Mouse (Mus musculus): ENCODE data around the gene Dnah17. TPM values are rescaled to one million over a fixed set of nuclear protein-coding genes. Genes with fewer than 3 reads are reported as not detected.
A peak's percentile ranks its signal among the peaks of the same experiment; 100 is the strongest.

Gene Dnah17
- total RNA-seq (2021) (under 1 TPM; 0.03 to 0.12 TPM), polyA plus RNA-seq (2012; rRNA removed) (under 0.01 and 0.12 TPM in 2 replicates)
- long read RNA-seq: 0 reads

DNA sequence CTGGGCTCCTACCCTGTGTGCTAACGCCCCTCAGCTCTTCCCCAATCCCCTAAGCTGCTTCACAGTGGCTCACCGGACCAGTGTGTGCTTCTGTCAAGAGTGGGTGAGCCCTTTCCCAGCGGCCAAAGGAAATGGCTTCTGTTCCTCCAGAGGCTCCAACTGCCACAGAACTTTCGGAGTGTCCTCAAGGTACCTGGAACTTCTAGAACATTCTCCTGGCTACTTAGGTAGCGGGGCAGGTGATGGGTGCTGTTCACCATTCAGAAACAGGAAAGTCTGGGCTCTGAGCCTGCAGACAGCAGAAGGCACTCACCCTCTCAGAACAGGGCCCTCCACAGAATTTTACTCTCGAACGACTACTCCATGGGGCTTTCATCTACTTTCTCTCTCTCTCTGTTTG, at the start of gene Dnah17:
Gene Dnah17 (minus strand): TSS at position 101 of the 400 bp plus-strand sequence.
- no peak for DNase-seq

DNA sequence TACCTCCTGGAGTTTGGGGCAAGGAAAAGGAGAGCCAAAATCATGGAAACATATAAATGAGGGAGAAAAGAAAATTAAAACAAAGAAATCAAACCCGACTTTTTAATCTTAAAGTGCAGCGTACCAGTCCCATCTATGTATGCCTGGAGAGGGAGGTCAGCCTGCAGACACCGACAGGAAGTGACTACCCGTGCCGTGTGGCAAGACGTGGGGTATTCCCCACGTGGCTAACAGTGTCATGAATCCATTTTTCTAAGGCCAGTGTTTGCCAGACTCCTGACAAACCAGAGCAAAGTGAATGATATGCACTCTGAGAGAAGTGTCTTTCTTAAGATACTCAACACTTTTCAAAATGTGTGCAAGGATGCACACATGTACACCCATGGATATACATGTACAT, 49.8 kb upstream of the Dnah17 start:
- no peak for DNase-seq

DNA sequence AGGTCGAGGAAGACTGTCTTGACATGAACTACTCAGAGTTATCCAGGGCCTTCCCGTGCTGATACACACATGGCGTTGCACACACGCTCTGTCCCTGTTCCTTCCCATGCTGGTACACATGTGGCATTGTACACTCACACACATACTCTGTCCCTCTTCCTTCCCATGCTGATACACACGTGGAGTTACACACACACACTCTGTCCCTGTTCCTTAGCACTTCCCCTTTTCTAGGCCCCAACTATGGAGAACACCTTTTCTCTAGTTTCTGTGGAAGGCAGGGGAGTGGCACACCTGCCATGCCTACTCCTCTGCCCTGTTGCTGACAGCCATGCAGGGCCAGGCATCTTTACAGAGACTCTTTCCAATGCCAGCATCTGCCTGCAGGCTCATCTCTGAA, 47.8 kb upstream of the Dnah17 start:
- DNase-seq: no peak

DNA sequence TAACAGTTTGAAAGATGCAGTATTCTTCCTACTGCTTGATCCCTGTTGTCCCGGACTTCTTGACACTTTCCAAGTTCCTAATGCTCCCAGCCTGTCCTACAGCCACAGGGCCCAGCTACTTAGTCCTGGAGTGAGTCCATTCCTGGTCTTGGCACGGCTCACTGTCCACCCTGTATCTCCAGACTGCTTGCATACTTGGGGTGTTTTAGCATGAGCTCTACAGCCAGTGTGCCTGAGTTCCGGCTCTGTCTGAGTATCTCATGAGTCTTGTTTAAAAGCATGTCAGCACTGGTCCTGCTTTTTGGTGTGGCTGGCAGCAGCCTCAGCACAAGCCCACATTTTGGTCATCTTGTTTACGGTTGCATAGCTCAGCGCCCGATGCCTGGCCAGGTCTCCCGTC, 44.3 kb upstream of the Dnah17 start:
- DNase-seq: no peak

DNA sequence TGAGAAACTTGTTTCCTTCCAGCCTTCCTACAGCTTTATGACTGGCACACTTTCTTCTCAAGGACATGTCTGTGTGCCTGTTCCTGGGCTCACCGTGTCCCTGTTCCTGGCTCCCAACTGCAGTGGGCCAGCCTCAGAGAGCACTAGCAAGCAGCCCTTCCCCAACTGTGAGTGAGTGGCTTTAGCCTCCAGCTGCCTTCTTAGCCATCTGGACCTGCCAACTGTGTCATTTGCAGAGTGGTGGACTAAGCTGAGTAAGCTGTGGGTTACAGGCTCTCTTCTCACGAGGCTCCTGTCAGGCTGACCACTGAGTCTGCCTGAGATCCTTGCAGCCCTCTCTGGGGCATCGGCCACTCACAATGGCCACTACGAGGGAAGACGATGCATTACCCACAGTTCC, 42.3 kb upstream of the Dnah17 start:
- DNase-seq: no peak

DNA sequence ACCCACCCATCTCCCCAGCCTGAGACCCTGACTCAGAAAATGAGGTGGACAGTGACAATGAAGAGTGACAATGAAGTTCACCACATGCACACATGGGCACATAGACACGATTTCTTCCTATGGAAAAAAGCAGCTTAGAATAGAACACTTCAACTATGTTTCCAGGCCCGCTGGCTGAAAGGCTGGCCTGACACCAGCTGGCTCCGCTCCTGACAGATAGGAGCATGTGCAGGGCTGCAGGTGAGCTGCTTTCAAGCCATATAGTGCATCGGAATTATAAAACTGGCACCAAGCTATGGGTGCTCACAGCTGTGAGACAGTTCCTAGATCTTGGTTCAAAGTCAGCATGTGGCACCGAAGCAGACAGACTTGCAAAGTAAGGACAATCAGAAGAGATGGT, 39.9 kb upstream of the Dnah17 start:
- DNase-seq: no peak

DNA sequence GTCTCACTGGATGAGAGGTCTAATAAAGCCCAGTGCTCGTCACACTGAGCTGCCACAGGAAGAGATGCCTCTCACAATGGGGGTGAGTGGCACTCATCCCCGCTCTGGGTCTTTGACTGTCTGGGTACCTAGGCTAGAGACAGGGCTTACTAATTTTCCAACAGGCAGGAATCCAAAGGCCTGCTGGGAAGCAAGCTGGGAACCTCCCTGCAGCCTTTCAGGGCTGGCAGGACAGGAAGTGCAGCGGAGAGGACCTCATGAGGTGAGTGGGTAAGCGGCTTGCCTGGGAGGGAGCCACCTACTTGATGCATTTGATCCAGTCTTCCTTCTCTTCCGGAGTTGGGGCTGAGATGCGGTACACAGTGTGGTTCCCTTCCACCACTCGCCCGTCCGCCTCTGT, 38.3 kb upstream of the Dnah17 start:
- no peak for DNase-seq

DNA sequence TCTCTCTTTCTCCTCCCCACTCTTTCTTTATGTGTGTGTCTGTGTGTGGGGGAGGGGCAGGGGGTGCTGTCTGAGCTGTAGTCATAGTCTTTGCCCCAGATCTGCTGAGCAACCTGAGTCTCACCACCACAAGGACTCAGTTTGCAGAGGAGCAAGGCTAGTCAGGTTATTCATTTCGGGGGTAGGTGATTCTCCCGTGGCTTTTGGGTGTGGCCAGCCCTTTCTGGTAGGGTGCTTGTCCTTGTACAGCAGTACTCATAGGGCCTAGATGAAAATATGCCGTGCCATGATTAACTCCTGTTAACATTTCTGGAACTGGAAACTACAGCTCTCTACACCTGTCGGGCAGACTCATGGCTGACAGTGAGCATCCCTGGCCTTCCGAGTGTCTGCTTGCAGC, 36.2 kb upstream of the Dnah17 start:
- peak; percentile 61 for DNase-seq

DNA sequence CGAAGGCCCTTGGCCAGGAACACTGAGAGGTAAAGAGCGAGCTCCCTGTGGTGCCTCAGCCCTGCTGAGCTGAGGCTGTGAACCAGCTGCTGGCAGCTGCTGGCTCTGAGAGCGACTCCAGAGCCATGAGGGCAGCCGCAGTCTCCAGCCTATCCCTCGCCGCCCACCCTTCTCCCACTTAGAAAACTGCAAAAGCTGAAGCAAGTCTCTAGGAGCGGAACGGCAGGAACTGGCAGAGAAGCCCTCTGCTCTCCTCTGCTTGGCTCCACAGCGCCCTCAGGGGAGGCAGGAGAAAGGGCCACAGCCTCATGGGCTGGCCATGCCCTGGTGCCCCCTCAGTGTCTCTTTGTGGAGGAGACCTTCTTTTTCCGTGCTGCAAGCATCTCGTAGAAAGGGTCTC, 35.2 kb upstream of the Dnah17 start:
- no peak for DNase-seq

DNA sequence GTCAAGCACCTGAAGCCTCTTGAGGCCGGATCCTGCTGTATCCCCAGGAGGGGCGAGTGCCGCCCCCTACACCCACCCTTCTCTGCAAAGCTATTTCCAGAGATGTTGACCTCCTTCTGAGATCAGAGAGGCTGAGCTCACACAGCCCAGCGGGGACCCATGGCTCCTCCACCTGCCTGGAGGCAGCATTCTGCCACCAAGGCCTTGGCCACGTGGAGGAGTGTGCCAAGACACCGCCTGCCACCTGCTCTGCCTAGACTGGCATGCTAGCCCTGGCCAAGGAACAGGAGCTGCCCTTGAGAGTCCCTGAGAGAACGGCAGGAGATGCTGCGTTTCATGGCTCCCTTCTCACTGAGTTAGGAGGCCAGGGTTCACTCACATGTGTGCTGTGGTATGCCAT, 34.1 kb upstream of the Dnah17 start:
- no peak for DNase-seq

DNA sequence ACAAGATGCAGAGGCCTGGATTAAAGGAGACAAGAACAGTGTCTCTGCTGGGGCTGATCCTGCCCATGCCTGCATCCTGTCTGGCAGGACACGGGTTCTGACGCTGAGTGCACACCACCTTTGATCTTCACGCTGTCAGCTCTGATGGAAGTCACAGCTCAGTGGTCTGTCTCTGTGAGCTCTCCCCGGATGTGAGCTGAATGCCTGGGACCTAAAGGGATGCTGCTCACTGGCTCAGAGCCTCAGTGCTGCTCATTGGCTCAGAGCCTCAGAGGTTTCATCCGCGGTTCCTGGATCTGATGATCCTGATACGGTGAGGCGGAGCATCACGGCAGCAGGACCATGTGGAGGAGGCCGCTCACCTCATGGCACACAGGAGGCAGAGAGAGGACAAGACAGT, 31.8 kb upstream of the Dnah17 start:
- no peak for DNase-seq

DNA sequence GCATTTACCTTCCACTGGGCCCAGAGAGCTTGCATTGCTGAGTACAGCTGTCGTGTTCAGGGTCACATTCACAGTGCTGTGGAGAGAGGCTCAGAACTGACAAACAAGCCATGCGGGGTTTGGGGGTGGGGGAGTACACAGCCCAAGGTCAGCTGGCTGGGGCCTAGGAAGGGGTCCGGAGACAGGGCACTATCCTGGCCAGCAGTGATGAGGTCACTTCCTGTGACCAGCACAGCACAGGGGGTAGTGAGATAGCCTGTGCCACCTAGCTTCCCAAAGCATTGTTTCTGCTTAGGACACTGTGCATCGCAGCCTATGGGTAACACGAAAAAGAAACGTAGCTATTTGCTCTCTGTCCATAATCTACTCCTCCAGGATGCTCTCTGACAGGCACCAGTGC, 30.8 kb upstream of the Dnah17 start:
- DNase-seq: no peak

DNA sequence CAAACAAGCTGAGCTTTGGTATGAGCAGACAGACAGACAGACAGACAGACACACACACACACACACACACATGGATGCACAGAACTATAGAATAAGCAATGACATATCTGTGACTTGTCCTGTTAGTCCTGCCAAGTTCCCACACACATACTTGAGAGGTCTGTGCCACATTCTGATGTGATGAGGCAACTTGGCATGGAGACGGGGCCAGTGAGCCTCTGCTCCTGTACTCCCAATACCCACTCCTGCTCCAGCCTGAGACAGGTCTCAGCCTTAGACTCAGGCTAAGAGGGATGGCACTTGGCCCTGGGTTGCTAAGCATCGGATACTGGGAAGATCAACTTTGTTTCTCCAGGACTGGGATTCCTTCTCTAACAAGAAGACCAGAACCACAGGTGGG, 30.3 kb upstream of the Dnah17 start:
- peak; percentile 33 for DNase-seq

DNA sequence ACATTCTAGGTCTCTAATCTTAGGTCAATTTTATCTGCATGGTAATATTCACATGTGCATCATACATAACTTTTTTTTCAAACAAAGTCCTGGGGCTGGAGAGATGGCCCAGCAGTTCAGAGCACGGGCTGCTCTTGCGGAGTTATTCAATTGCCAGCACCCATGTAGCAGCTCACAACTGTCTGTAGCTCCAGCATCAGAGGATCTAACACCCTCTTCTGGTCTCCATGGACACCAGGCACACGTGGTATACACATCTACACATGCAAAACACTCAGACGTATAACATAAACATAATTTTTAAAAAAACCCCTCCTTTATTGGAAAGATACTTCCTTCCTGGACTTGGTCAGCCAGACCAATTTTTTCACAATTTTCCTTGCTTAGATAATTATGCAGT, 28.3 kb upstream of the Dnah17 start:
- no peak for DNase-seq

DNA sequence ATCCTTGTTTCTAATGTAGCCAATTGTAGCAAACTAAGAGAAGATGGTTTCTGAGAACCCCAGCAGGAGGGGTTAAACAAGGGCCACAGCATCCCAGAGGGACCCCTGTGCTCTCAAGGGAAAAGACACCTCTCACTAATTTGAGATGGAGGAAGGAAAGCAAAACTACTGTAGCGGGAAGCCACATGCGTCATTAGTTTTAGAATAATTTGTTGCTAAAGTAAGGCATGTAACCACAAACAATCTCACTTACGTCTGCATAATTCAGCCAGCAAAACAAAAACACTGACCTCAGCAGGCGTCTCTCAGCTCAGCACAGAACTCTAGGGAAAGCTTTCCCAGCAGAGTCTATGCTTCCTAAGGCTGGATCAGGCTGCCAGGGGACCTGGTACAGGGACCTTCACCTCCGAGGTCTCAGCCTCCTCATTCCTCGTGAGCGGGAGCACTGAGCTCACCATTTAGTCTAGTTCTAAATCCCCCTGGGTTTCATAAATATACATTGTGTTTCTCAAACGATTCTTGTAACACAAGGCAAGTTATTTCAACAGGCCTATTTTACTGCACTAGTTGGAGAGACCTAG, 26.1 kb upstream of the Dnah17 start:
- no peak for DNase-seq

DNA sequence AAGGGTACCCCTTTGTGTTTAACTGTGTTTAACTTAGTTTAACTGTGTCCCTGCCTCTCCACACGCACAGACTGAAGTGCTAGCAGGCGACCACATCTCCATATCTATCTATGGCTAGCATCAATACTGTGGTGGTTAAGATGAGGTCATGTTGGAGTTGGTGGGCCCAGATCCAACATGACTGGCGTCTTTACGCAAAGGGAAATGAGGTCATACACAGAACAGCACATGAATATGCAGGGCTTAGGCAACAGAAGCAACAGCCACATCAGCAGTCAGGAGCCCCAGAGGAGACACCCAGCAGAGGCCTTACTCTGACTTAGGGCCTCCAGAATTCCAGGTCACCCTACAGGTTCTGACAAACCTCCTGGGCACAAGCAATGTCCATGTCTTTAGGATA, 22.5 kb upstream of the Dnah17 start:
- DNase-seq: no peak

DNA sequence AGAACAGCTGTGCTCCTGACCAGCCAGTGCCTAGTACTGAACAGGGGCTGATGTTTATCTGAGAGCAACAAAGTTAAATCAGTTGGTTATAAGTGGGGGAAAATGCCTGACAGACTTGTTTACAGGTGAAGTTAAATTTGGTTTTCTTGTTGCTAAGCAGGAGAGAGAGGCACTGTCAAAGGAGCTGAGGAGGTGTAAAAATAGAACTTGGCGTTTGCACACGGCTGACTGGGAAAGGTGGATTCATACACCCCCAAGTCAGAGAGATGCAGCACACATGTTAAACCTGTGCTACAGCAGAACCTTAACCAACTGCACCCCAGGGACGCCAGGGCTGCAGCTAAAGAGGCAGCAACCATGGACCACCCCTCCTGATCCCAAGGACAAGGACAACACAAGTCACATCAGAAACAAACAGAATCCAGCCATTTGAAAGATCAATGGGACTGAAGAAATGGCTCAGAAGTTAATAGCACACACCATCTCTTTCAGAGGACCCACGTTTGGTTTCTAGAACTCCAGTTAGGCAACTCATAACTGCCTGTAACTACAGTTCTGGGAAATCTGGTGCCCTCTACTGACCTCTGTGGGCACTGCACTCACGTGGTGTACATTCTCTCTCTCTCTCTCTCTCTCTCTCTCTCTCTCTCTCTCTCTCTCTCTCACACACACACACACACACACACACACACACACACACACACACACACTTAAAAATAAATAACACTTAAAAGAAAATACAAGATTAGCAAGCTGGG, 21.2 kb upstream of the Dnah17 start:
- DNase-seq: no peak

DNA sequence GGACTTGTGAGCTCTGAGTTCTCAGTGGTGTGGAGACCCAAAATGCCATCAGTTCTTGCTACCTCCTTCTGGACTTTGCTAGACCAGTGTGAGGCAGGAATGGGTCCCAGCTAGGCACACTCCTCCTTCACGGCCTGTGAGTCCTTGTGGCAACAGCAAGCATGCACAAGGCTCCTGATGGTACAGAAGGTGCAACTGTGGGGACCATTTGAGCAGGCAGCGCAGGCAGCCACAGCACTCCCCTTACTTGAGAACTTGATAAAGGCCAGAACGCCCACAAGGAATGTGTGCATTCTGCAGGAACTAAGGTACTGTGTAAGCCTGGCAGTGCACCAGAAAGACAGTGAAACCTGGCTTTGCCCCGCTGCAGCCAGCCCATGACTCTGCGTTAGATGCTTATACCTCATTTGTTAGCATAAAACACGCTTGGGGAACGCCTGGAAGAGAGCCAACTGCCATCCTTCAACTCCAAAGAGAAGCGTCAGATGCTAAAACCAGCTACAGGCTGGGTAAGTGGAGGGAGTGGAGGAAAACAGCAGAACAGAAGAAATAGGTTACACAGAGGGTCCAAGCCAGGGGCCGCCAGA, 19.8 kb upstream of the Dnah17 start:
- DNase-seq: peak; percentile 34

DNA sequence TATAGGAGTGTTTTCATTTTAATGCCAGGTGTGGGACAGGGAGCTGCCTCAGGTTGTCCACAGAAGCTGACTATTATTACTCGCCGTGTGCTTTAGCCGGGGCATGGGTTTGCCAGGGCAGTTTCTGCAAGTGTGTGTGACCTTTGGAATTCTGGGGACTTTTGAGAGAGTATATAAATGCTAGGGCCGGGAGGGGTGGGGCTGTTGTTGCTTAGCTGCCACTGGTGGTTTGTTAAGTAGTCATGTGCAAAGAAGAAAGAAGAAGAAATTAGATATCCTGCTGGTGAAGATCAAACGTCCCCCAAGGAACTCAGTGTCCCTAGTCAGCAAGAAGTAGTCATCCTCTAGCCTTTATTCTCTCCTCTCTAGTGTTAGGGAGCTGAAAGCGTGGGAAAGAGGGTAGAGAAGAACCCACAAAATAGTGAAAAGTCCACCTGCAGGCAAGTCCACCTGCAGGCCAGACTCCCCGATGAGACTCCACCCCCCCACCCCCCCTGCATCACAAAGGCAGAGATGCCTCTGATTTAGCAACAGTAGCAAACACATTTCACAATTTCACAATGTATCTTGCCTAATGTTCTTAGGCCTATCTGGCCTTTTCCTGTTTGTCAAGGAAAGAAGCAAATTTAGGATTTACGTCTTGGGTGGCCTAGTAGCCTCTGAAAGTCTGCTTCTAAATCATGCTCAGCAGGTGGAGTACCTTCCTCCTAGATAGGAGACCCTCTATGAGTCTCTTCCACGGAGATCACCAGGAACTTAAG, 17.6 kb upstream of the Dnah17 start:
- DNase-seq: no peak

DNA sequence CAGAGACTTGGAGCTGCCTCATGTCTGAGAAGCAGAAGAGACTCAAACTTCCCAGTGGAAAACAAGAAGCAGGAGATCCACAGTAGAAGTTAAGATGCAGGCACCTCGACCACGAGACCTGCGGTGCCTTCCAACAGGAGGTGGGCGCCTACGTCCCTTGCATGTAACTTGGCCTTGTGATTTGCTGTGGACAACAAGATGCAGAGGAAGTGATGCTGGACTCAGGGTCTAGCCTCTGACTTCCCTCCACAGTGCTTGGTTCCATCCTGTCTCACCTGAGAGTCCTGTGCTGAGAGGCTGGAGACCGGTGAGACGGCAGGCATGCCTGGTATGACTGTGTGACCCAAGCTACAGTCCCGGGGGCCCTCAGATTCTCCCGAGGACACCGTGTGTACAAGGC, 16.0 kb upstream of the Dnah17 start:
- DNase-seq: no peak

DNA sequence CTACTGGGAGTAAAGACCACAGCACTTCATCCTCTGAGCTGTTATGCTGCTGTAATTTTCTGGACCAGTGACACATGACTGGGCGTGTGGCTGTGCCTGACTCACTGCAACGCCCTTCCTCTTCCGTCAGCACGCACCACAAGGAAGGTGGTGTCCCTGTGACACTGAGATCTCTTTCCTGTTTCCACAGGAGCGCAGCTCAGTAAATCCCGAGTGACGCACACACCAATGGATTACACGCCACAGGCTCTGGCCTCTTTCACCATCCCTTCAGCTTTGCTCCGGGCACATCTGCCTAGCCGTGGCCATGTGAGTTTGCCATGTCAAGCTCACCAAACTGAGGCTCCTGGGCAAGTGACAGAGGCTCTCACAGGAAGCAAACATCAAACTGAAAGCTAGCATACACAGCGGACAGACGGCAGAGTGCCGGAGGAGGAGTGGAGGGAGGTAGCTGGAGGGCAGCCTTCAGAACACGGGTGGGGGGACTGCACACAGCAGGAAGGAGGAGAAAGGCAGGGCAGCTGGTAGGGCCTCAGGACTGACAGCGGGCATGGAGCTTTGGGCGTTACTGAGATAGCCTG, 15.4 kb upstream of the Dnah17 start:
- DNase-seq: peak; percentile 54

DNA sequence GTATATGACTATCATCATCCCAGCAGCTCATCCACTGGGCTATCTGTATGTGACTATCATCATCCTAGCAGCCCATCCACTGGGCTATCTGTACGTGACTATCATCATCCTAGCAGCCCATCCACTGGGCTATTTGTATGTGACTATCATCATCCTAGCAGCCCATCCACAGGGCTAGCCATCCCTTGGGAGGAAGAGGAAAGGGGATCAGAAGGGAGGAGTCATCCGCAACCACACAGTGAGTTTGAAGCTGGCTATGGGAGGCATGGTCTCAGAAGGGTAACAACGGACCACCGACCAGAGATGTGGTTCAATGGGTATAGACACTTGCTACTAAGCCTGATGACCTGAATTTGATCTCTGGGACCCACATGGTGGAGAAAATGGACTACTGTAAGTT, 14.7 kb upstream of the Dnah17 start:
- no peak for DNase-seq

DNA sequence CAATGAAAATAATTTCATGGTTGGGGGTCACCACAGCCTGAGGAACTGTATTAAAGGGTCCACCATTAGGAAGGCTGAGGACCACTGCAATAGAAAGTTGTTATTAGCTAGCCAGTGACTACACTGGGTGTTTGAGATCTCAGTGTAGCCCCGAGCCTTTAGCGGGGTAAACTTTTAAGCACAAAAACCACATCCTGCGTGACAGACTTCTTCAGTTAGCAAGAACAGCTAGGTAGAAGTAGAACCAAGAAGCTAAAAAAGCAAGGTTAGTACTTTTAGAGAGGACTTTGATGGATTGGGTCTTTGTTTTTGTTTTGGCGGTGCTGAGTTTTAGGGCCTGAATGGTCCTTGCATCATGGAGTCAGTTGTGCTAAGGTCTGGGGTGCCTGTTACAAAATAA, 13.3 kb upstream of the Dnah17 start:
- DNase-seq: no peak
